12 mouse cellular contexts compared by ENCODE assay signal in the genomic region with DNA sequence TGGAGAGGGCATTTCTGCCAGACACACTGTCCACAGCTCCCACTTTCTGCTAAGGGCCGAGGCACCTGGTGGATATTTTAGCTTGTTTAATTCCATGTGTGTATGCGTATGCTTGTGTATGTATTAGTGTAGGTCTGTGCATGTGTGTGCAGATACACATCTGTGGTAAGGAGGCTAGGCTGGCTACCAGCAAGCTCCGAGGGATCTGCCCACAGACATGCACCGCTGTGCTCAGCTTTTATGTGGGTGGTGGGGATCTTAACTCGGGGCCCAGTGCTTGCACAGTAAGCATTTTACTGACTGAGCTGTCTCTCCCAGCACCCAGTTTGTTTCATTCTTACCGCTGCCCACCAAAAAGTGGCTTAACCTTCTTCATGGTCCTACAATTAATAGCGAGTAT. TPM values are rescaled to one million over a fixed set of nuclear protein-coding genes. Genes with fewer than 3 reads are reported as not detected.
A peak's percentile ranks its signal among the peaks of the same experiment; 100 is the strongest.
DNase-seq lines count a peak whose midpoint lies in the region; ATAC-seq and TF ChIP-seq lines count a peak whose summit lies in the region.
"Had no signal": no experiment of that assay in that cellular context is flagged by ENCODE, and none has a peak within 500 bp of the region (broad histone marks: within the 10 kb centered on the region; RNA-seq: fewer than 3 reads in every experiment).

No protein-coding gene starts in this region.

- peak overlapping the region; percentile 85 for H3K4me2 ChIP-seq in CH12.LX (ENCODE audit: insufficient read depth, low read depth, poor library complexity, severe bottlenecking)
- peak overlapping the region; percentile 67; the same call in 1 of the 2 replicates for H3K4me2 ChIP-seq in intestine, postnatal 0 days (replicated peaks; ENCODE audit: low read depth)

- H3K27ac ChIP-seq in CH12.LX (ENCODE audit: insufficient read depth, low read depth): no peak overlapping the region
- no peak overlapping the region for H3K27ac ChIP-seq in intestine, postnatal 0 days (ENCODE audit: low read depth, low read length)

- TF ChIP-seq EP300 in CH12.LX (IDR thresholded peaks at IDR 0.05; ENCODE audit: low read length): no peak

- dilution Hi-C loops in CH12.LX (cut with MboI; ENCODE audit: extremely low pct_ligation_motif_present, extremely low pct_unique_long_range_greater_than_20kb, low sequenced_read_pairs): no loop called here

- no peak for TF ChIP-seq CTCF in CH12.LX (conservative IDR thresholded peaks at IDR 0.05 in 1 of 2, IDR thresholded peaks at IDR 0.05 in 1 of 2; ENCODE audit: low read depth in 2 of 2, low read length in 2 of 2)
- no peak for TF ChIP-seq CTCF in intestine, postnatal 0 days (IDR thresholded peaks at IDR 0.05; ENCODE audit: low read depth)

- peaks cover 57% of the 10 kb centered on the region for H3K27me3 ChIP-seq in CH12.LX (replicated peaks)
- no peaks in the 10 kb centered on the region for H3K27me3 ChIP-seq in intestine, postnatal 0 days (replicated peaks; ENCODE audit: control insufficient read depth, insufficient read depth, low read length)

- no peaks in the 10 kb centered on the region for H3K9me3 ChIP-seq in CH12.LX (replicated peaks; ENCODE audit: low read length)
- H3K9me3 ChIP-seq in intestine, postnatal 0 days (ENCODE audit: control insufficient read depth): no peaks in the 10 kb centered on the region

- no peak overlapping the region for H3K9ac ChIP-seq in CH12.LX (ENCODE audit: insufficient read depth, low read depth)
- H3K9ac ChIP-seq in intestine, postnatal 0 days (ENCODE audit: low read depth, low read length): no peak overlapping the region

- DNase-seq in frontal cortex, postnatal 14 days (ENCODE audit: low spot score in 2 of 2): no peak
- peak; percentile 43 to 60 for DNase-seq in left cerebral cortex, adult 18-20 months (ENCODE audit: low spot score in 2 of 2)
- no peak for DNase-seq in left cerebral cortex, postnatal 4 days
- no peak for DNase-seq in CH12.LX (ENCODE audit: extremely low read depth)
- DNase-seq in urinary bladder, postnatal 4 days (ENCODE audit: low spot score in 2 of 2): no peak

- H3K79me2 ChIP-seq in CH12.LX (replicated peaks; ENCODE audit: control insufficient read depth, extremely low read depth, insufficient read depth, poor library complexity, severe bottlenecking): no peaks in the 10 kb centered on the region

- no peaks in the 10 kb centered on the region for H3K36me3 ChIP-seq in CH12.LX (replicated peaks in 1 of 2; ENCODE audit: control insufficient read depth in 1 of 2, insufficient read depth in 1 of 2, low read length in 1 of 2)
- H3K36me3 ChIP-seq in intestine, postnatal 0 days (ENCODE audit: control insufficient read depth, insufficient read depth): no peaks in the 10 kb centered on the region

- 84% methylated on average over 7 of the region's 7 CpGs for WGBS in intestine, postnatal 0 days

- H3K4me3 ChIP-seq in CH12.LX (replicated peaks in 1 of 3; ENCODE audit: low read depth in 2 of 3, low read length in 2 of 3, poor library complexity in 1 of 3): peak overlapping the region in 2 of 3 experiments; percentile 49 to 63
- no peak overlapping the region for H3K4me3 ChIP-seq in intestine, postnatal 0 days (ENCODE audit: low read depth, low read length)
- H3K4me3 ChIP-seq: erythroblast, embryonic 14.5 days had no signal

- ATAC-seq in frontal cortex, adult (ENCODE audit: low TSS enrichment): peak; percentile 67
- ATAC-seq in intestine, postnatal 0 days: no peak
- ATAC-seq in erythroid progenitor cell, adult 5-6 weeks (replicated peaks; ENCODE audit: low FRiP score, poor library complexity, severe bottlenecking): no peak
- ATAC-seq: inflammation-experienced regulatory T-cells, adult 6 months had no signal

- in situ Hi-C loops in CH12.LX (cut with MboI; ENCODE audit: low pct_ligation_motif_present, low pct_unique_long_range_greater_than_20kb, low sequenced_read_pairs): loop anchor here (10.0 kb wide), 1 partner anchor 242 kb away; a partner anchor contains a TSS

- TF ChIP-seq RAD21 in CH12.LX (IDR thresholded peaks at IDR 0.05; ENCODE audit: low read depth, low read length): no peak

- intact Hi-C loops in left cerebral cortex, postnatal 4 days (cut with DNase I): no loop called here

- H3K4me1 ChIP-seq in CH12.LX (ENCODE audit: control insufficient read depth in 1 of 2, insufficient read depth in 2 of 2): peaks cover 10 to 18% of the 10 kb centered on the region in 2 experiments
- no peaks in the 10 kb centered on the region for H3K4me1 ChIP-seq in intestine, postnatal 0 days (replicated peaks; ENCODE audit: control insufficient read depth, insufficient read depth, low read length)

- TF ChIP-seq POLR2A in CH12.LX (IDR thresholded peaks at IDR 0.05; ENCODE audit: low read depth, low read length): no peak

TF ChIP-seq in CH12.LX, 34 proteins besides CTCF, POLR2A, EP300 and RAD21:
- no peak; the same call in 1 of the 2 replicates for TF ChIP-seq MXI1 (IDR thresholded peaks at IDR 0.05; ENCODE audit: low read depth, low read length)
- TF ChIP-seq JUN (IDR thresholded peaks at IDR 0.05; ENCODE audit: insufficient read depth, low read depth, low read length): no peak
- TF ChIP-seq RCOR1 (conservative IDR thresholded peaks at IDR 0.05; ENCODE audit: low read depth, low read length): no peak
- TF ChIP-seq CHD1 (IDR thresholded peaks at IDR 0.05; ENCODE audit: low read depth, low read length): no peak

RNA-seq across cellular contexts. Expression of a gene that starts 40.0 kb away (rescaled TPM):
- total RNA-seq in left cerebral cortex, adult 18-20 months (2021): not detected
- not detected for total RNA-seq in left cerebral cortex, postnatal 4 days (2021)
- total RNA-seq in CH12.LX (2012; rRNA removed) (not detected in 2 replicates), CH12.LX (2014; rRNA removed) (not detected in 2 replicates)
- not detected in 2 replicates for polyA plus RNA-seq in CH12.LX (2012; ENCODE audit: insufficient read length, low read depth)
- polyA plus RNA-seq in intestine, postnatal 0 days (2015; fragmentation: Nextera tagmentation; extraction: Ambion mirVana): not detected in 2 replicates
- total RNA-seq in erythroid progenitor cell, adult 5-6 weeks (2015; ENCODE audit: low replicate concordance): not detected in 2 replicates
- total RNA-seq in erythroid progenitor cell, adult 5-6 weeks (2017; ENCODE audit: low replicate concordance): not detected in 2 replicates
- total RNA-seq: liver, adult 2 months had no signal
- polyA plus RNA-seq: erythroblast, embryonic 14.5 days; inflammation-experienced regulatory T-cells, adult 6 months; liver, adult 2 months; spleen, adult 2 months had no signal

Comparison
In these comparisons a context has a peak if more than half of its experiments do, and no peak if none do; other contexts are left out.
1. DNase-seq: peak in left cerebral cortex, adult 18-20 months (2 of 2); none in frontal cortex, postnatal 14 days (0 of 2), left cerebral cortex, postnatal 4 days (single experiment), CH12.LX (single experiment) and urinary bladder, postnatal 4 days (0 of 2).